Mouse (Mus musculus) hindbrain, embryonic 11.5 days (tissue): Measurements from ENCODE around the gene Ak5. TPM values are rescaled to one million over a fixed set of nuclear protein-coding genes. Genes with fewer than 3 reads are reported as not detected.
"Not testable (repeated sequence)": the region's sequence is repeated elsewhere in the genome, so short reads cannot be mapped to it uniquely, and the experiment has no call there.

ENCODE experiments used
- ATAC-seq: fragments of 200-750 bp; cut with Nextera tagmentation; 2 replicates; pipeline ENCODE4 v1.8.0; 2017; ENCODE audit warnings: mild to moderate bottlenecking, moderate TSS enrichment, moderate library complexity; ENCODE audit not compliant: low FRiP score
- DNase-seq: peaks from one replicate; pipeline ENCODE4 v3.0.0-alpha.2; 2015; ENCODE audit warnings: low spot score
- H3K27ac ChIP-seq: fragments of 300-500 bp; sonication (generic); 2 replicates; pipeline ENCODE4 v1.5.1; 2014; ENCODE audit warnings: mild to moderate bottlenecking, low read depth, low read length
- H3K27me3 ChIP-seq: fragments of 300-500 bp; sonication (generic); 2 replicates; pipeline ENCODE4 v1.6.1; 2014; ENCODE audit warnings: mild to moderate bottlenecking, low read length, moderate library complexity, mixed read lengths; ENCODE audit not compliant: control insufficient read depth, insufficient read depth
- H3K36me3 ChIP-seq: fragments of 300-500 bp; sonication (generic); 2 replicates; pipeline ENCODE4 v1.6.1; 2014; ENCODE audit warnings: mild to moderate bottlenecking, low read length, moderate library complexity, mixed read lengths; ENCODE audit not compliant: control insufficient read depth, insufficient read depth
- H3K4me1 ChIP-seq: fragments of 300-500 bp; sonication (generic); replicated peaks from 2 replicates; pipeline ENCODE4 v1.6.1; 2014; ENCODE audit warnings: low read length, mixed read lengths; ENCODE audit not compliant: control insufficient read depth, insufficient read depth
- H3K4me2 ChIP-seq: fragments of 300-500 bp; sonication (generic); replicated peaks from 2 replicates; pipeline ENCODE4 v1.6.1; 2014; ENCODE audit warnings: mild to moderate bottlenecking, low read depth, low read length
- H3K4me3 ChIP-seq: fragments of 300-500 bp; sonication (generic); 2 replicates; pipeline ENCODE4 v1.5.1; 2014; ENCODE audit warnings: low read depth, low read length
- H3K9ac ChIP-seq: fragments of 300-500 bp; sonication (generic); 2 replicates; pipeline ENCODE4 v1.6.1; 2014; ENCODE audit warnings: low read depth, low read length
- H3K9me3 ChIP-seq: fragments of 300-500 bp; sonication (generic); 2 replicates; pipeline ENCODE4 v1.6.1; 2016; ENCODE audit warnings: low read length; ENCODE audit not compliant: control insufficient read depth
- WGBS: fragments of 180-500 bp; shearing (Covaris S2); extraction: QIAGEN DNeasy Blood & Tissue Kit; methylation state at CpG from one replicate; pipeline ENCODE4 v1.1.7; 2014; 5-methylcytosine and 5-hydroxymethylcytosine counted together
- polyA plus RNA-seq: library from polyadenylated mRNA; unstranded; fragments of >200 nt; fragmentation: Nextera tagmentation; extraction: Ambion mirVana; gene quantifications from 2 replicates; pipeline ENCODE4 v1.2.1, GENCODE M21; 2014

Ak5 gene
- polyA plus RNA-seq, 1 experiment from 2014 or later, result 0.51 TPM

DNA sequence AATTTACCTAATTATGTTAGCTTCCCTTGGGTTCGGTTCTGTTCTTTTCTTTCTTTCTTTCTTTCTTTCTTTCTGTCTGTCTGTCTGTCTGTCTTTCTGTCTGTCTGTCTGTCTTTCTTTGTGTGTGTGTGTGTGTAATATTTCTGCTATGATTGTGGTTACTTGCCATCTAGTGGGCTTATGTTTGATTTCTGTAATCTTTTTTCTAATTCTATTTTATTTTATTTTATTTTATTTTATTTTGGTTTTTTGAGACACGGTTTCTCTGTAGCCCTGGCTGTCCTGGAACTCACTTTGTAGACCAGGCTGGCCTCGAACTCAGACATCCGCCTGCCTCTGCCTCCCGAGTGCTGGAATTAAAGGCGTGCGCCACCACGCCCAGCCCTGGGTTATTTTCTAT lies 33.4 kb upstream of the Ak5 start:
- H3K4me3 ChIP-seq, DNase-seq, H3K4me1 ChIP-seq, ATAC-seq, H3K36me3 ChIP-seq, H3K9ac ChIP-seq, H3K4me2 ChIP-seq, H3K9me3 ChIP-seq, H3K27me3 ChIP-seq, H3K27ac ChIP-seq: not testable (repeated sequence)
- 92% methylated on average over 8 of the region's 8 CpGs for WGBS

DNA sequence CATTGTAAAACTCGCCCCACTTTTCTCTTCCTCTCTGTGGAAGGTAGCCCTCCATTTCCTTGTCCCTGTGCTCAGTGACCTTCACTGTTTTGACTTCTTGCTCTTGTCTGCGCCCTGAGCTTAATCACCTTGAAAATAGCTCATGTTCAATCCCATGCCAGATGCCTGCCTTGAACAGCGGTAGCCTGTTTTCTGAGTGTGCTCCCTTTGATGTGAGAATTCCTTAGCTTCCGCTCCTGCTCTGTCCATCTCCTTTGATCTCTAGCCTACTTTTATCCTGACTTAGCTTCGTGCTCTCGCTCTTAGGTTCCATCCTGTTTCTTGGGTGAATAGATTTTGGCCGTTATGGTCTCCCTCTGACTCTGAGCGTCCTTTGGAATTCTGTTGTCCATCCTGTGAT lies 31.1 kb upstream of the Ak5 start:
- no peaks in the 10 kb centered on the region for H3K9me3 ChIP-seq
- no peak overlapping the region for H3K27ac ChIP-seq
- H3K27me3 ChIP-seq, result no peaks in the 10 kb centered on the region
- H3K4me2 ChIP-seq, result no peak overlapping the region
- DNase-seq, result no peak
- H3K9ac ChIP-seq, result no peak overlapping the region
- no peak for ATAC-seq
- WGBS, result 69% methylated on average over 8 of the region's 8 CpGs
- no peak overlapping the region for H3K4me3 ChIP-seq
- no peaks in the 10 kb centered on the region for H3K4me1 ChIP-seq
- no peaks in the 10 kb centered on the region for H3K36me3 ChIP-seq

DNA sequence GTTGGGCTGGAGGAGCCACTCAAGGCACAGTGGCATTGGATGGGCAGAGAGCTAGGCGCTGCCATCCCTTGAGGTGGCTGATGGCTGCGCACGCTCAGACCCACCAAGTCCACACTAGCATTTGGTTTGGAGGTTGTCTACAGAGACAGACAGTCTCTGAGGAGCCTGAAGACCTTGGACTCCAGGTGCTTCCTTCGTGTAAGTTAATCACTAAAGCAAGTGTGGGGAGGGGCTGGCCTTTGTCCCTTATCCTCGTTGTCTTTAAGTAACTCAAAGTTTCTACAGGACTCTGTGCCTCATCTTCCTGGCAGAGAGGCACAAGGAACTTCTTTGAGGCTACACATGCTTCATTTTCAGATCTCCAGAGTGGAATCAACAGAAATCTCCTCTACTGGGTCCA lies 29.9 kb upstream of the Ak5 start:
- Histone ChIP-seq H3K9me3 (no peaks in the 10 kb centered on the region), H3K9ac (no peak overlapping the region), H3K4me2 (no peak overlapping the region), H3K4me1 (no peaks in the 10 kb centered on the region), H3K27ac (no peak overlapping the region), H3K27me3 (no peaks in the 10 kb centered on the region), H3K4me3 (no peak overlapping the region), H3K36me3 (no peaks in the 10 kb centered on the region)
- DNase-seq, result no peak
- no peak for ATAC-seq
- 88% methylated on average over 5 of the region's 5 CpGs for WGBS

DNA sequence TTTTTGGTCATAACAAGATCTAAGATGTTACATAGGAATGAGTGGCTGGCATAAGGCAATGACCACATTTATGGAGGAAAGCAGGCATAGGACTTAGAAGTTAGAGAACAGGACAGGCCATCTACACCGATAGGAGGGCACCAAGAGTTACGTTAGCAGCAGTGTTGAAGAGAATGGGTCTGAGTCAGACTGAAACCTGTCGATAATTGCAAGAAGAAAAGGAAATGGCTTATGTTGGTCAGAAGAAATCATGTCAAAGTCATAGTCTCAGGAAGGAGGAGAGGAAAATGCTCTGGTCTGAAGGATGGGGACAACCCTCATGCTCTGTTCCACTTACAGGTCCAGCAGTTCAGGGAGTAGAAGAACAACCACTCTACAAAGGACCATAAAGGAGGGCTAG lies 26.8 kb upstream of the Ak5 start:
- Histone ChIP-seq H3K4me2 (no peak overlapping the region), H3K4me1 (no peaks in the 10 kb centered on the region), H3K9me3 (no peaks in the 10 kb centered on the region), H3K36me3 (no peaks in the 10 kb centered on the region), H3K9ac (no peak overlapping the region), H3K27ac (no peak overlapping the region), H3K27me3 (no peaks in the 10 kb centered on the region), H3K4me3 (no peak overlapping the region)
- no peak for ATAC-seq
- DNase-seq, result no peak
- 96% methylated on average over 3 of the region's 3 CpGs for WGBS

DNA sequence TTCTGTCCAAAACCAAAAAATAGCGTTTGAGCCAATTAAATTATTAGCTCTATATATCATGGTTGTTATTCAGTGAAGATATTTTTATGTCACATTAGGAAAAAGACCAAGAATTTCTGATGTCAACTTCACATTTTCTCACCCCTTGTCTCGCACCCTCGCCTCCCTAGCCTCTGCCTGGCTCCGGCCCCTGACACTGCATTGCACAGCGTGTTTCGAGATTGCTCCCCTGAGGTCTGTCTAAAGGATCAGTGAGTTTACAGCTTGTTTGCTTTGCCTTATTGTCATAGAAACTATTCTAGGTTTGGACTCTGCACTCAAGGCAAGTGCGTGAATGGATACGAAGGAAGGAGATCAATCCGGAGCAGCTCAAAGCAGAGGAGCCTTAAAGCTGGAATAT lies 20.9 kb upstream of the Ak5 start:
- 89% methylated on average over 9 of the region's 9 CpGs for WGBS
- Histone ChIP-seq H3K9ac (no peak overlapping the region), H3K27me3 (no peaks in the 10 kb centered on the region), H3K9me3 (no peaks in the 10 kb centered on the region), H3K4me2 (no peak overlapping the region), H3K36me3 (no peaks in the 10 kb centered on the region), H3K27ac (no peak overlapping the region), H3K4me3 (no peak overlapping the region), H3K4me1 (no peaks in the 10 kb centered on the region)
- DNase-seq, result no peak
- ATAC-seq, result no peak

DNA sequence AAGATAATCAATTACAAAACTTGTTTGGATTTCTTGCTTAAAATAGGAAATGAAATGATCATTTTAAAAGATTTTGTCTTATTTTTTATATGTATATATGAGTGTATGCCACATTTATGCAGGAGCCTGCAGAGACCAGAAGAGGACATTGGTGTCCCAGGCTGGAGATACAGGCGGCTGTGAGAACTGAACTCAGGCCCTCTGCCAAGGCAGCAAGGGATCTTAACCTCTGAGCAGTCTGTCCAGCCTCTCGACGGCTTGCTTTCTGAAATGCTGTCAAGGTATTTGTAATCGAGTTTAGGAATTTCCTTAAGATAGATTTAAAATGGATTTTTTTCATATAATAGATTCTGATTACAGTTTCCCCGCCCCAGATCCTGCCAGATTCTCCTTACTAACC lies 20.4 kb upstream of the Ak5 start:
- no peaks in the 10 kb centered on the region for H3K36me3 ChIP-seq
- no peak for DNase-seq
- no peak overlapping the region for H3K27ac ChIP-seq
- H3K4me3 ChIP-seq, result no peak overlapping the region
- no peak for ATAC-seq
- no peaks in the 10 kb centered on the region for H3K4me1 ChIP-seq
- no peaks in the 10 kb centered on the region for H3K9me3 ChIP-seq
- 85% methylated on average over 5 of the region's 5 CpGs for WGBS
- no peaks in the 10 kb centered on the region for H3K27me3 ChIP-seq
- H3K9ac ChIP-seq, result no peak overlapping the region
- H3K4me2 ChIP-seq, result no peak overlapping the region

DNA sequence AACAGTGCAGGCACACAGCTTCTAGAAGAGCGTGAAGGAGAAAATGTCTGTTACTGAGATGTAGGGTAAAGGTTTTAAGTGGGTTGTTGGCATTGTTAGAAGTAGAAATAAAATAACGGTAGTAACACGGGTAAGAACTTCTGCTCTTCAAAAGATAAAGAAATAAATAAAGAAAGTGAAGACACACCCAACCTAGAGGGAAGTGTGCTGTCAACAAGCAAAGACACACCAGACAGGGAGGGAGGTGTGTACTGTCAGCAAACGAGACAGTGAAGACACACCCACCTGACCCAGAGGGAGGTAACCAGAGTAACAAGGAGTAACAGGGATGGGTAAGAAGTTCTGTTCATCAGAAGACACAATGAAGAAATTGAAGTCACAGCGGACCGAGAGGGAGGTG lies 6.5 kb upstream of the Ak5 start:
- 82% methylated on average over 6 of the region's 6 CpGs for WGBS
- no peaks in the 10 kb centered on the region for H3K36me3 ChIP-seq
- H3K27ac ChIP-seq, result no peak overlapping the region
- no peak overlapping the region for H3K4me2 ChIP-seq
- no peaks in the 10 kb centered on the region for H3K27me3 ChIP-seq
- DNase-seq (no peak), ATAC-seq (no peak)
- no peak overlapping the region for H3K4me3 ChIP-seq
- H3K4me1 ChIP-seq, result no peaks in the 10 kb centered on the region
- H3K9ac ChIP-seq, result no peak overlapping the region
- no peaks in the 10 kb centered on the region for H3K9me3 ChIP-seq

DNA sequence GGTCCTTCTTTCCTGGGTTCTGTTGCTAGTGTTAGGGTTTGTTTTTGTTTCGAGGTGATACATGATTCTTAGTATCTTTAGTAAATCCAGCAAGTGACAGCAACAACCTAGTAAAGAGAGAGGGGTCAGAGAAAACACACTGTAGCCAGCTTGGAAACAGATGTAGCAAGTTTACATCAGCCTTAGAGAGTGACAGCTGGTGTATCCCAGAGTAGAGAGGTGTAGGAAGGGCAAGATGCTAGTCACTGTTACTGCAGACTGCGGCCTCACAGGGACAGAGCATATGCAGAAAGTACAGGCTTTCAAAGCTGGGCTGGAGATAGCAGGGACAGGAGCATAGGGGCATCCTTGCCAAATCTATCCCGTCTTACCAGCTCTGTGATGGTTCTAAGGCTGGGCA lies 1.6 kb upstream of the Ak5 start:
- Histone ChIP-seq H3K27me3 (peaks cover 17% of the 10 kb centered on the region), H3K4me3 (no peak overlapping the region), H3K9ac (no peak overlapping the region), H3K4me1 (no peaks in the 10 kb centered on the region), H3K36me3 (no peaks in the 10 kb centered on the region), H3K9me3 (no peaks in the 10 kb centered on the region), H3K27ac (no peak overlapping the region), H3K4me2 (no peak overlapping the region)
- DNase-seq, result no peak
- no peak for ATAC-seq
- WGBS, result 68% methylated on average over 3 of the region's 3 CpGs

DNA sequence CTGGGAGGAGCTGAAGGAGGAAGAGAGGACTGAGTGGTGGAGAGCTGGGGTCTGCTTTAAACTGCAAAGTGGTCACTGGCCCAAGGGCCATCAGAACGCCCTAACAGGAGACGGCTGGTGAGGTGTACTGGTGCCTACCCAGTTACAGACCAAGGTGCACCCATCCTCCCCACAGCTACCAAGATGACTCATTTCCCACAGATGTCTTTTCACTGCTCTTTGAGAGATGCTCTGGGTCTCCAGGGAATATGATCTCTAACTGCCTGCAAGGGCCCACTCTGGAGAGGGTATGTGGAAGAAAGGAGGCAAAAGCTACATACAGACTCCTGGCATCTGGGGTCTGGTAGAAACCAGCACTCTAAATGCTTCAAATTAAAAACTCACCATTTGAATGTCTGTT lies 633 bp upstream of the Ak5 start:
- no peak overlapping the region for H3K4me2 ChIP-seq

More for the DNA sequence above, 633 bp upstream of the Ak5 start:
- no peak for ATAC-seq
- Histone ChIP-seq H3K27ac (no peak overlapping the region), H3K9me3 (no peaks in the 10 kb centered on the region), H3K9ac (no peak overlapping the region), H3K36me3 (no peaks in the 10 kb centered on the region), H3K4me1 (no peaks in the 10 kb centered on the region), H3K27me3 (peaks cover 17% of the 10 kb centered on the region), H3K4me3 (no peak overlapping the region)
- 83% methylated on average over 2 of the region's 2 CpGs for WGBS
- DNase-seq, result no peak
